Mouse (Mus musculus): Measurements from ENCODE around the gene Apoc4. TPM values are rescaled to one million over a fixed set of nuclear protein-coding genes. Genes with fewer than 3 reads are reported as not detected.
A peak's percentile ranks its signal among the peaks of the same experiment; 100 is the strongest.

Gene Apoc4
- total RNA-seq, 2 experiments from 2014 or later: not detected

DNA sequence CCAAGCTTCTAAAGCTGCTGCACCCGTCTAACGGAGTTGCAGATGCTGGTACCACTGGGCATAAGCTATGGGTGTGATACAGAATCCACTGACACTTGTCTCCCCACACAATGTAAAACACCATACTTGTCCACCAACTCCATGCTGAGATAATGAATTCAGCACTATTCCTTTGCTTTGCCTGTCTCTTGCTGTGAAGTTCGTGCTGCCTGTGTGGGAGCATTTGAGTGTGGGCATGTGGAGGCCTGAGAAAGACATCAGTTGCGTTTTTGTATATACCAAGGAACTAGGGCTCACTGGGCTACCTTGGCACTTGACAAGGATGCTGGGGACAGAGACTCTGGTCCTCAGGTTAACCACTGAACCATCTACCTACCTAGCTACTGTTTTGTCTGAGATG is 40.1 kb downstream of the Apoc4 start:
- intact Hi-C loops (cut with DNase I): no loop called here
- peak in 1 of 2 experiments; percentile 48 for DNase-seq (ENCODE audit: low spot score in 2 of 2)

GRCm38 (mm10) chr7:19635074-19635827 is 46.0 kb downstream of the Apoc4 start:
- DNase-seq (ENCODE audit: low spot score in 2 of 2): no peak
- intact Hi-C loops (cut with DNase I): no loop called here

- intact Hi-C loops (cut with DNase I): no loop called here
Observed at GRCm38 (mm10) chr7:19634591-19634990, 46.7 kb downstream of the Apoc4 start.

DNA sequence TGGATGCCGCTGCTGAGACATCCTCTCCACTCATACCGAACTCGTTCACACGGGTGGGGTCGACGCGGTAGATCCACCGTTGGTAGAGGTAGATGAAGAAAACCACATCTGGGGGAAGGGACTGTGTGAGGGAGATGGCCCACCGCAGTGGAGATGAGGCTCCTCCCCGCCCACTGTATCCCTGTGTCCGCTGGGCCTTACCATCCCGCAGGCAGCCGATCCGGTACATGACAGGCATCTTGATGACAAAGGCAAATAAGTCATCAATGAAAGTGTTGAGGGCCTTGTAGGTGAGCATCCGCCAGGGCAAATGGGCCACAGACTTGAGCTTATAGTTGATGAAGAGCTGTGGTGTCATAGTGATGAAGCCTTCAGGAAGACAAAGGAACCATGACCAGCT is 47.4 kb downstream of the Apoc4 start:
- DNase-seq (ENCODE audit: low spot score in 2 of 2): no peak
- intact Hi-C loops (cut with DNase I): no loop called here

More at GRCm38 (mm10) chr7:19634591-19634990, 46.7 kb downstream of the Apoc4 start:
- DNase-seq (ENCODE audit: low spot score in 2 of 2): no peak

- no peak for DNase-seq (ENCODE audit: low spot score in 2 of 2)
- intact Hi-C loops (cut with DNase I): no loop called here
Observed at GRCm38 (mm10) chr7:19633197-19633596, 48.1 kb downstream of the Apoc4 start.

- no peak for DNase-seq (ENCODE audit: low spot score in 2 of 2)
- intact Hi-C loops (cut with DNase I): no loop called here
Observed at GRCm38 (mm10) chr7:19632720-19633119, 48.6 kb downstream of the Apoc4 start.

DNA sequence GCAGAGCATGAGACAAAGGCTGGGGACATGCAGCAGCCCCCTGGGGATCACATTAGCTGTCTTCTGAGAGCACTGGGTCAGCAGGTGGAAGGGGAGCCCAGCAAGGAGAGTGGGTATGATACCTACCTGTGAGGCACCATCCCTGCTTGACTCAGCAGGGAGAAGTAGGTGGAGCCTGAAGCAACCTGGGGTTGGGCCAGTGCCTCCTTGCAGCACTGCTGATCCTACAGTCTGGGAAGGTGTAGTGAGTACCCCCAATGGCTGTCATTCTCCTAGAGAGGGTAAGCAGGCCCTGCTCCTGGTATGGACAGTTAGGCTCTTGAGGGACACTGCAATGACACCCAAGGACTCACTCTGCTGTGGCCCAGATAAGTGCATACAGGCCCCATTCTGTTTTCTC is 49.0 kb downstream of the Apoc4 start:
- no peak for DNase-seq (ENCODE audit: low spot score in 2 of 2)
- intact Hi-C loops (cut with DNase I): no loop called here

DNA sequence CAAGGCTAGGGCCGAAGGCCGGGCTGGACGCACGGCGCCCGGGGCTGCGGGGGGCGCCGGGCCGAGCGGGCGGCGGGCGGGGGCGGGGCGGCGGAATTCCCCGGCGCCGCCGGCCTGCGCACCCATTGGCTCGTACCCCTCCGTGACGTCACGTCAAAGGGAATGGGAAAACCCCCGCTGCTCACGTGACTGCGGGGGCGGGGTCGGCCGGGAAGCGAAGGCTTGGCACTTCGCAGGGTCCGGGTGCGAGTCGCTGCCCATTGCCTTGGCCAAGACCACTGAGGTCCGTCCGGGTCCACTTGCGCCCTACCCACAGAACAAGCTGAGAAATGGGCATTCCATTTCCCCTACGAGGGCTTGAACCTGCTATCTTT is 51.9 kb downstream of the Apoc4 start, which contains the start of gene Relb:
Relb (minus strand) TSS at position 78 of the 374 bp plus-strand sequence.
- peak; percentile 91 for DNase-seq (ENCODE audit: low spot score in 2 of 2)
- intact Hi-C loops (cut with DNase I): no loop called here

DNA sequence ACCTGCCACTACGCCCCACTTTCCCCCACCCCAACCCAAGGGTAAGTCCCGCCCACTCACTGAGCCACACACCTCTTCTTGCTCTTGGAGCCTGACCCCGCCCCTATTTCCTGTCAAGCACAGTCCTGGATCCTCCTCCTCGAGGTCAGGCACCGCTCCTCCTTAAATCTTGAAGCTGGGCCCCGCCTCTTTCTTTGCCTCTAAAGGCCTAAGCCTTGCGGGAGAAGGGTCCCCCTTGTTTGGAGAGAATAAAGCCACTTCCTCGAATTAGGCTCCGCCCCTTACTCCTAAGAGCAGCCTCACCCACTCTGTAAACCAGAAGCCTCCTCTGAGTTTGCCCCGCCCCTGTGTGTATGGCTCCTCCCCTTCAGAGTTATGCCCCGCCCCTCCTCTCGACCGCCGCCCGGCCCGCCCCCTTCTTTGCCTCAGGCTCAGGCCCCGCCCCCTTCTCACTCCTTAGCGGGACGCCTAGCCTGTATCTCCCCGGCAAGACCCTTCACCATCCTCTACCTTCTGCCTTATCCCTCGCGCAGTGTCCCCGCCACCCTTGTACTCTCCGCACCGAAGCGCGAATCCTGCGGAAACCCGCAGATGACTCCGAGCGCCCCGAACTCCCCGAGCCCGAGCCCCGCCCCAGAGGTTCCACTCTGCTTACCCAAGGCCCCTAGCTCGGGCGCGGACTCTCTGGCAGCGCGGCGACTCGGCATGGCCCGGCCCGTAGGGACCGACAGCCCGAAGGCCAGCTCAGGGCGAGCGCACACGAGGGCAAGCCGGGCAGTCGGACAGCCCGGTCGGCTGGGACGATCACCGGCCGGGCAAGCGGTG is 52.5 kb downstream of the Apoc4 start:
- intact Hi-C loops (cut with DNase I): no loop called here
- DNase-seq (ENCODE audit: low spot score in 2 of 2): peak; percentile 87 to 91

DNA sequence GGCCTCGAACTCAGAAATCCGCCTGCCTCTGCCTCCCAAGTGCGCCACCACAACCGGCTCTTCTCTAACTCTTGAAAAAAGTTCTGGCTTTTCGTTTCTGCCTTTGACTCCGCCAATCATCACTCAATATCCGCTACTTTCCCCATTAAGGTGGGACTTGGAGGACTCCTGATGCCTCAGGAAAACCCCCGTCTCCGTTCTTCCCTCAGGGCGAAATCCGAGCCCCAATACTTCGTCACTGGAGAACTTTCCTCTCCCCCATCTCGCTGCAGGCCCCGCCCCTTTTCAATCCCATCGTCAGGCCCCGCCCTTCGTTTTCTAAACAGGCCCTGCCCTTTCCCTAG is 53.1 kb downstream of the Apoc4 start:
- intact Hi-C loops (cut with DNase I): no loop called here
- no peak for DNase-seq (ENCODE audit: low spot score in 2 of 2)

Other genes with a start within 250 kb of the Apoc4 start
- gene Mark4, start 222.7 kb downstream of the Apoc4 start, total RNA-seq (2021): 10 to 100 TPM; 89.9 to 96.7 TPM
- under 1 TPM; 0.37 to 0.80 TPM for gene Exoc3l2, start 218.1 kb downstream of the Apoc4 start, total RNA-seq (2021)
- 1 to 10 TPM; 7.1 to 7.2 TPM for gene Bloc1s3, start 173.1 kb downstream of the Apoc4 start, total RNA-seq (2021)
- gene Trappc6a, start 173.1 kb downstream of the Apoc4 start, total RNA-seq (2021): 10 to 100 TPM; 17.7 to 18.1 TPM
- gene Nkpd1, start 163.6 kb downstream of the Apoc4 start, total RNA-seq (2021): 1 to 10 TPM in 1 of 2 experiments, under 1 TPM in 1; 0.68 to 1.1 TPM
- 10 to 100 TPM; 87.9 to 98.8 TPM for gene Ppp1r37, start 118.4 kb downstream of the Apoc4 start, total RNA-seq (2021)
- under 1 TPM; 0.51 to 0.68 TPM for gene Zfp296, start 104.2 kb downstream of the Apoc4 start, total RNA-seq (2021)
- 10 to 100 TPM; 43.8 to 46.0 TPM for gene Gemin7, start 103.9 kb downstream of the Apoc4 start, total RNA-seq (2021)
- gene Clasrp, start 77.0 kb downstream of the Apoc4 start, total RNA-seq (2021): 10 to 100 TPM; 84.4 to 84.6 TPM
- 1 to 10 TPM; 6.1 to 6.3 TPM for gene Relb, start 52.0 kb downstream of the Apoc4 start, total RNA-seq (2021)
- gene Clptm1, start 16.4 kb downstream of the Apoc4 start, total RNA-seq (2021): 100 to 1,000 TPM; 156 to 159 TPM
- gene Apoc2, start 3.5 kb downstream of the Apoc4 start, total RNA-seq (2021): not detected
- gene Gm44805, start 56 bp downstream of the Apoc4 start, total RNA-seq (2021): not detected
- gene Apoc1, start 11.2 kb upstream of the Apoc4 start, total RNA-seq (2021): 1 to 10 TPM; 2.2 to 3.3 TPM
- gene Apoe, start 17.7 kb upstream of the Apoc4 start, total RNA-seq (2021): 1,000 to 10,000 TPM; 1,873 to 2,039 TPM
- gene Tomm40, start 34.0 kb upstream of the Apoc4 start, total RNA-seq (2021): 100 to 1,000 TPM; 104 to 120 TPM
- 10 to 100 TPM; 11.6 to 15.2 TPM for gene Nectin2, start 69.0 kb upstream of the Apoc4 start, total RNA-seq (2021)
- 10 to 100 TPM; 10.7 to 11.0 TPM for gene Bcam, start 89.5 kb upstream of the Apoc4 start, total RNA-seq (2021)
- not detected for gene Cblc, start 115.3 kb upstream of the Apoc4 start, total RNA-seq (2021)
- 1 to 10 TPM in 1 of 2 experiments, not detected in 1; 1.2 TPM for gene Bcl3, start 141.3 kb upstream of the Apoc4 start, total RNA-seq (2021)
- gene Gm19345, start 170.5 kb upstream of the Apoc4 start, total RNA-seq (2021): 1 to 10 TPM; 3.0 to 4.1 TPM
- not detected for gene Ceacam16, start 179.8 kb upstream of the Apoc4 start, total RNA-seq (2021)
- gene Ceacam19, start 206.5 kb upstream of the Apoc4 start, total RNA-seq (2021): not detected
- gene Pvr, start 239.7 kb upstream of the Apoc4 start, total RNA-seq (2021): 10 to 100 TPM; 10.1 to 11.4 TPM

Data from left cerebral cortex, postnatal 14 days (tissue).